Mouse (Mus musculus) megakaryocyte progenitor cell, adult 5-6 weeks (primary cell): ENCODE measurements at regions not wholly inside any gene's neighbourhood (a gene's known extent, or its start where the extent isn't known, plus 50 kb on each side); places are given as distances from the start of the nearest gene placed in this dataset.
A peak's percentile ranks its signal among the peaks of the same experiment; 100 is the strongest.
"Not testable (repeated sequence)": the region's sequence is repeated elsewhere in the genome, so short reads cannot be mapped to it uniquely, and the experiment has no call there.

ENCODE experiments used
- ATAC-seq: replicated peaks from 2 replicates; pipeline ENCODE4 v1.8.0; 2016; ENCODE audit warnings: mild to moderate bottlenecking, moderate TSS enrichment, inconsistent platforms; ENCODE audit not compliant: poor library complexity

- no peak for ATAC-seq
Measured at GRCm38 (mm10) chr13:103622324-103622723, 152.1 kb downstream of the Srek1 start.

- not testable (repeated sequence) for ATAC-seq
Measured at GRCm38 (mm10) chr13:103620958-103621357, 153.4 kb downstream of the Srek1 start.

- no peak for ATAC-seq
Measured at GRCm38 (mm10) chr13:103613333-103613725, 161.1 kb downstream of the Srek1 start.

GRCm38 (mm10) chr13:103612720-103613332 lies 161.6 kb downstream of the Srek1 start:
- ATAC-seq, result no peak

- no peak for ATAC-seq
Measured at GRCm38 (mm10) chr13:103602302-103602701, 172.1 kb downstream of the Srek1 start.

- ATAC-seq, result no peak
Measured at GRCm38 (mm10) chr13:103592371-103592770, 182.0 kb downstream of the Srek1 start.

- ATAC-seq, result no peak
Measured at GRCm38 (mm10) chr13:103591874-103592273, 182.5 kb downstream of the Srek1 start.

- ATAC-seq, result not testable (repeated sequence)
Measured at GRCm38 (mm10) chr13:103591381-103591780, 183.0 kb downstream of the Srek1 start.

- no peak for ATAC-seq
Measured at GRCm38 (mm10) chr13:103589646-103590045, 184.8 kb downstream of the Srek1 start.

- no peak for ATAC-seq
Measured at GRCm38 (mm10) chr13:103576856-103577255, 197.6 kb downstream of the Srek1 start.

- no peak for ATAC-seq
Measured at GRCm38 (mm10) chr13:103564715-103565114, 209.7 kb downstream of the Srek1 start.

- ATAC-seq, result no peak
Measured at GRCm38 (mm10) chr13:103561795-103562705, 212.4 kb downstream of the Srek1 start.

GRCm38 (mm10) chr13:103558915-103559314 lies 215.5 kb downstream of the Srek1 start:
- no peak for ATAC-seq

GRCm38 (mm10) chr13:103539577-103539976 lies 205.3 kb upstream of the Mast4 start:
- ATAC-seq, result no peak

GRCm38 (mm10) chr13:103513825-103514224 lies 179.5 kb upstream of the Mast4 start:
- ATAC-seq, result no peak

- no peak for ATAC-seq
Measured at GRCm38 (mm10) chr13:103512476-103512875, 178.2 kb upstream of the Mast4 start.

- ATAC-seq, result peak; percentile 46; the same call in 1 of the 2 replicates
Measured at GRCm38 (mm10) chr13:103504987-103505386, 170.7 kb upstream of the Mast4 start.

GRCm38 (mm10) chr13:103499376-103499775 lies 165.1 kb upstream of the Mast4 start:
- ATAC-seq, result no peak

GRCm38 (mm10) chr13:103494371-103494770 lies 160.1 kb upstream of the Mast4 start:
- no peak for ATAC-seq

- no peak for ATAC-seq
Measured at GRCm38 (mm10) chr13:103493567-103493966, 159.3 kb upstream of the Mast4 start.

GRCm38 (mm10) chr13:103490049-103490448 lies 155.8 kb upstream of the Mast4 start:
- ATAC-seq, result no peak

- ATAC-seq, result no peak
Measured at GRCm38 (mm10) chr13:103484092-103484491, 149.8 kb upstream of the Mast4 start.
